Mouse (Mus musculus): ENCODE measurements at regions not wholly inside any gene's neighbourhood (a gene's known extent, or its start where the extent isn't known, plus 50 kb on each side); places are given as distances from the start of the nearest gene placed in this dataset.

DNA sequence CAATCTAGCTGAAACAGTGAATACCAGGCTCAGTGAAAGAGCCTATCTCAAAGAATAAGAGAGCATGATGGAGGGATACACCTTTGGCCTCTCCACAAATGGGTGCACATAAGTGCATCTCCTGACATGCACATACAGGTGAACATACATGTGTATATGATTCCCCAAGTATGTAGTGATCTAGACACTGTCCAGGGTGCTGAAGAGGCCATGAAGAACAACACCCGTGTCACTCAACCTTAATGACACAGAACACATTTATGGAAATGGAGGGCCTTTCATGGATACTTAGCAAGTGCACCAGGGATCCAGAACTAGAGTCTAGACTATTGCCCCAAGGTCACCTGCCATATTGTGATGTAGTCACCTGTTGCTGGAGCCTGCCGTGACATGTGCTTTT lies 56.9 kb downstream of the Spata19 start:
- Histone ChIP-seq H3K79me2 (ENCODE audit: control insufficient read depth, insufficient read depth) (no peaks in the 10 kb centered on the region), H3K27me3 (ENCODE audit: control insufficient read depth, insufficient read depth, insufficient read length) (no peaks in the 10 kb centered on the region), H3K36me3 (ENCODE audit: control insufficient read depth, insufficient read depth) (no peaks in the 10 kb centered on the region), H3K4me2 (ENCODE audit: low read depth) (no peak overlapping the region), H3K4me3 (no peak overlapping the region), H3ac (ENCODE audit: control insufficient read depth, insufficient read length) (no peak overlapping the region)
- TF ChIP-seq MYOG (IDR thresholded peaks at IDR 0.05; ENCODE audit: control insufficient read depth in 1 of 3, insufficient read depth in 1 of 3, insufficient read length in 2 of 3, low read depth in 2 of 3) (no peak), REST (IDR thresholded peaks at IDR 0.05; ENCODE audit: insufficient read depth, insufficient read length) (peak; percentile 2)

DNA sequence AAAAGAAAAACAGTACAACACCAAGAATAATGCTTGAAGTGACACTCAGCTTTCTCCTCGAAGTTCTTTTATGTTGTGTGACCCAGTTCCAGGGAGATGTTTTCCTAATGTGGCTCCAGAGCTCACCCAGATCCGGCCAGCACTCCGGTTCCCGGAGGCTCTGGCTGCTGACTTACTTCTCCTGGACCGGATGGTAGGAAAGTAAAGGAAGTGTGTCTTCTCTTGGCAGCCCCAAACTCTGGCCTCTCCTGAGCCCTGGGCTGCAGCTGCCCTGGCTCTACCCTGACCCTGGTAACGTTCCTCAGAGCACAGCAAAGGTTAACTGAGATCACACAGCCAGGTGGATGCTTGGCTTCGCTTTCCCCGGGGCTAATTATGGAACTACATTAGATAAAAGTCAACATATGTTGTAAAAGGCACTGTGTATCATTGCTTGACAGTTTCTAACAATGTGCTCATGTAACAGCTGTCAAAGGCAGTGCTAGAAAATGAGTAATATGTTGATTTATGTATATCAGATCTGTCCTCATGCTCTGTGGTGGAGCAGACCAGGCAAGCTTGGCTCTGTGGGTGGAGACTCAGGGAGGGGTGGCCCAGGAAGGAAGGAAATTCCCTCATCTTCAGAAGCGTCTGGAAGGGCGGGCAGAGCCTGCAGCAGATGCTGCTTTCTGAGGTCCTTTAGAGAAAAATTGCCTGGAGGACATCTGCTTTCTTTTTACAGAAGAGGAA lies 57.5 kb downstream of the Spata19 start:
- TF ChIP-seq TCF12 (IDR thresholded peaks at IDR 0.05; ENCODE audit: insufficient read depth, poor library complexity, severe bottlenecking) (no peak), USF1 (IDR thresholded peaks at IDR 0.05; ENCODE audit: low read depth) (no peak), MYOD1 (IDR thresholded peaks at IDR 0.05; ENCODE audit: control insufficient read depth in 1 of 3, insufficient read length in 2 of 3, low read depth in 2 of 3) (no peak), MAX (IDR thresholded peaks at IDR 0.05; ENCODE audit: low read depth) (no peak), MYOG (IDR thresholded peaks at IDR 0.05; ENCODE audit: control insufficient read depth in 1 of 3, insufficient read depth in 1 of 3, insufficient read length in 2 of 3, low read depth in 2 of 3) (no peak), REST (IDR thresholded peaks at IDR 0.05; ENCODE audit: insufficient read depth, insufficient read length) (no peak), E2F4 (IDR thresholded peaks at IDR 0.05; ENCODE audit: insufficient read depth) (no peak), POLR2A (IDR thresholded peaks at IDR 0.05; ENCODE audit: insufficient read length, low read depth) (no peak), TCF3 (IDR thresholded peaks at IDR 0.05; ENCODE audit: insufficient read length, low read depth) (no peak), SRF (IDR thresholded peaks at IDR 0.05; ENCODE audit: control insufficient read depth, insufficient read length, low read depth) (no peak), POLR2AphosphoS2 (IDR thresholded peaks at IDR 0.05; ENCODE audit: insufficient read length, low read depth) (no peak), CEBPB (IDR thresholded peaks at IDR 0.05; ENCODE audit: insufficient read depth, poor library complexity, severe bottlenecking) (no peak)
- H3K4me2 ChIP-seq (ENCODE audit: low read depth), result no peak overlapping the region
- no peak overlapping the region for H3ac ChIP-seq (ENCODE audit: control insufficient read depth, insufficient read length)
- no peaks in the 10 kb centered on the region for H3K36me3 ChIP-seq (ENCODE audit: control insufficient read depth, insufficient read depth)
- H3K79me2 ChIP-seq (ENCODE audit: control insufficient read depth, insufficient read depth), result no peaks in the 10 kb centered on the region
- no peak overlapping the region for H3K4me3 ChIP-seq
- no peaks in the 10 kb centered on the region for H3K27me3 ChIP-seq (ENCODE audit: control insufficient read depth, insufficient read depth, insufficient read length)

DNA sequence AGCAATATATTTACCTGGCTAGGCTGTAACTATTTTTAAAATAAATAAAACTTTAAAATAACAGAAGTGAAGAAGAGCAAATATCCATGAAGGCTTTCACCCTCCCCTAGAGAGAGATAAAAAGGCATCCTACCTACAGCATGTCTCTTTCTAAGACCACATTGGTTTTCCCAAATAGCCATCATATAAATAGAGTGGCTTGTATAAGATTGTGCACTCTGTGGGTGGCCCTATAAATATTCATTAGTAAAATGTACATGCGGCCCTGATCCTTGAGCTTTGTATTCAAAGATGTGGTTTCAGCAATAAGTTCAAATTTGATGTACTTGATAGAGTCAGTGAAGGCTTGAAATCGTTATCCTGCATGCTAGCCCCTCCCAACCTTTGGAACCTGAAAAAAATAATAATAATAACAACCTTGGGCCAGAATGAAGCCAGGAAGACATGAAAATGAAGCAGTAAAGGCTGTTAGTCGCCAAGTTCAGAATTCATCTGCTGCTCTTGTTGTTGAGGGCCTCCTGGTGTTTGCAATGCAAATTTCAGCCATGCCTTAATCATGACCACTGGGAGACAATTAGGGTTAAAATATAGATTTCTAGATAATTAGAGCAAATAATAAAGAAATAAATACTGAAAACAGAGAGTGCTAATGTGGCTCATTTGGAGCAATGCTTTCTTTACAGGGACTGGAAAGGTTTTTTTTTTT lies 61.9 kb downstream of the Spata19 start:
- Histone ChIP-seq H3K79me2 (ENCODE audit: control insufficient read depth, insufficient read depth) (no peaks in the 10 kb centered on the region), H3K4me3 (no peak overlapping the region), H3K27me3 (ENCODE audit: control insufficient read depth, insufficient read depth, insufficient read length) (no peaks in the 10 kb centered on the region), H3K4me2 (ENCODE audit: low read depth) (no peak overlapping the region), H3ac (ENCODE audit: control insufficient read depth, insufficient read length) (no peak overlapping the region), H3K36me3 (ENCODE audit: control insufficient read depth, insufficient read depth) (no peaks in the 10 kb centered on the region)
- TF ChIP-seq MAX (IDR thresholded peaks at IDR 0.05; ENCODE audit: low read depth) (no peak), POLR2AphosphoS2 (IDR thresholded peaks at IDR 0.05; ENCODE audit: insufficient read length, low read depth) (no peak), POLR2A (IDR thresholded peaks at IDR 0.05; ENCODE audit: insufficient read length, low read depth) (no peak), CEBPB (IDR thresholded peaks at IDR 0.05; ENCODE audit: insufficient read depth, poor library complexity, severe bottlenecking) (no peak), USF1 (IDR thresholded peaks at IDR 0.05; ENCODE audit: low read depth) (no peak), REST (IDR thresholded peaks at IDR 0.05; ENCODE audit: insufficient read depth, insufficient read length) (no peak), TCF12 (IDR thresholded peaks at IDR 0.05; ENCODE audit: insufficient read depth, poor library complexity, severe bottlenecking) (no peak), MYOG (IDR thresholded peaks at IDR 0.05; ENCODE audit: control insufficient read depth in 1 of 3, insufficient read depth in 1 of 3, insufficient read length in 2 of 3, low read depth in 2 of 3) (no peak), TCF3 (IDR thresholded peaks at IDR 0.05; ENCODE audit: insufficient read length, low read depth) (no peak), SRF (IDR thresholded peaks at IDR 0.05; ENCODE audit: control insufficient read depth, insufficient read length, low read depth) (no peak), E2F4 (IDR thresholded peaks at IDR 0.05; ENCODE audit: insufficient read depth) (no peak), MYOD1 (IDR thresholded peaks at IDR 0.05; ENCODE audit: control insufficient read depth in 1 of 3, insufficient read length in 2 of 3, low read depth in 2 of 3) (no peak)

DNA sequence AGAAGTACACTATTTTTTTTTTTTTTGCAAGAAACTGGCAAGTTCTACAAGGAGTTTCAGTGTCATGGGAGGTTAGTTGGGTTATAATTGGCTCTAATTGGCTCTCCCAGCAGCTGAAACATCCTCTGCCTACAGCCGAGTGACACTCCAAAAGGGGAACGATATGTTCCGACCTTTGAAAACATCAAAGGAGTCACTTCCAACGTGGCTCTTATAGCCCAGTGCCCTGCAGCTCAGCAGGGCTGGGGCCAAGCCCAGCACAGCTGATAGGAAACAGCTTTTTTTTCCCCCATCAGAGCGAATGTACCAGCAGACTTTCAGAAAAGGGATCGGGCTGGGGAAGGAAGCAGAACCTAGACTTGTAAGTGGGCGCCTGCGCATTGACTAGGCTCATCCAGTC lies 64.4 kb downstream of the Spata19 start:
- TF ChIP-seq E2F4 (IDR thresholded peaks at IDR 0.05; ENCODE audit: insufficient read depth), result no peak
- H3K4me3 ChIP-seq, result no peak overlapping the region
- H3K36me3 ChIP-seq (ENCODE audit: control insufficient read depth, insufficient read depth), result no peaks in the 10 kb centered on the region
- no peak overlapping the region for H3K4me2 ChIP-seq (ENCODE audit: low read depth)
- no peaks in the 10 kb centered on the region for H3K79me2 ChIP-seq (ENCODE audit: control insufficient read depth, insufficient read depth)
- H3ac ChIP-seq (ENCODE audit: control insufficient read depth, insufficient read length), result no peak overlapping the region
- no peaks in the 10 kb centered on the region for H3K27me3 ChIP-seq (ENCODE audit: control insufficient read depth, insufficient read depth, insufficient read length)

DNA sequence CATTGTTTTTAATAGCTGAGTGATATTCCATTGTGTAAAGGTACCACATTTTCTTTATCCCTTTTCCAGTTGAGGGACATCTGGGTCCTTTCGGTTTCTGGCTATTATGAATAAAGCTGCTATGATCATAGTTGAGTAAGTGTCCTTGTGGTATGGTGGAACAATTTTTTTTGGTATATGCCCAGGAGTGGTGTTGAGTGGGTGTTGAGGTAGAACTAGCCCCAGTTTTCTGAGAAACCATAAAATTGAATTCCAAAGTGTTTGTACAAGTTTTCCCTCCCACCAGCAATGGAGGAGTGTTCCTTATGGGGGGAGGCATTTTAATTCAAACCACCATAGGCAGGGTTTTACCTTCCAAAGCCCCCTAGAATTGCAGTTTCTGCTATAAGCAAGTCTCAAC lies 67.4 kb downstream of the Spata19 start:
- no peaks in the 10 kb centered on the region for H3K36me3 ChIP-seq (ENCODE audit: control insufficient read depth, insufficient read depth)
- H3K4me2 ChIP-seq (ENCODE audit: low read depth), result no peak overlapping the region
- H3K4me3 ChIP-seq, result no peak overlapping the region
- TF ChIP-seq SRF (IDR thresholded peaks at IDR 0.05; ENCODE audit: control insufficient read depth, insufficient read length, low read depth) (no peak), CEBPB (IDR thresholded peaks at IDR 0.05; ENCODE audit: insufficient read depth, poor library complexity, severe bottlenecking) (no peak), TCF3 (IDR thresholded peaks at IDR 0.05; ENCODE audit: insufficient read length, low read depth) (no peak), TCF12 (IDR thresholded peaks at IDR 0.05; ENCODE audit: insufficient read depth, poor library complexity, severe bottlenecking) (no peak), USF1 (IDR thresholded peaks at IDR 0.05; ENCODE audit: low read depth) (no peak), MYOD1 (IDR thresholded peaks at IDR 0.05; ENCODE audit: control insufficient read depth in 1 of 3, insufficient read length in 2 of 3, low read depth in 2 of 3) (no peak), REST (IDR thresholded peaks at IDR 0.05; ENCODE audit: insufficient read depth, insufficient read length) (no peak), E2F4 (IDR thresholded peaks at IDR 0.05; ENCODE audit: insufficient read depth) (no peak), POLR2A (IDR thresholded peaks at IDR 0.05; ENCODE audit: insufficient read length, low read depth) (no peak), MAX (IDR thresholded peaks at IDR 0.05; ENCODE audit: low read depth) (no peak), MYOG (IDR thresholded peaks at IDR 0.05; ENCODE audit: control insufficient read depth in 1 of 3, insufficient read depth in 1 of 3, insufficient read length in 2 of 3, low read depth in 2 of 3) (no peak), POLR2AphosphoS2 (IDR thresholded peaks at IDR 0.05; ENCODE audit: insufficient read length, low read depth) (no peak)
- no peak overlapping the region for H3ac ChIP-seq (ENCODE audit: control insufficient read depth, insufficient read length)
- H3K27me3 ChIP-seq (ENCODE audit: control insufficient read depth, insufficient read depth, insufficient read length), result no peaks in the 10 kb centered on the region
- no peaks in the 10 kb centered on the region for H3K79me2 ChIP-seq (ENCODE audit: control insufficient read depth, insufficient read depth)

All from myocyte (in vitro differentiated cells).